Mouse (Mus musculus) frontal cortex, postnatal 10 days (tissue): Measurements from ENCODE around the gene Gm5771.
"Not testable (repeated sequence)": the region's sequence is repeated elsewhere in the genome, so short reads cannot be mapped to it uniquely, and the experiment has no call there.

Source experiments
- DNase-seq, 2 experiments: peaks; one replicate each; pipeline ENCODE4 v3.0.0; 2022; ENCODE audit warnings: low spot score in 2 of 2, mixed read lengths in 1 of 2

The Gm5771 gene

GRCm38 (mm10) chr6:41392056-41392455 is at the start of gene Gm5771:
TSS of gene Gm5771 (plus strand) at chr6:41392356.
- DNase-seq = not testable (repeated sequence)

GRCm38 (mm10) chr6:41353932-41354331 is 38.2 kb upstream of the Gm5771 start, which contains the start of gene Try10:
TSS of gene Try10 (plus strand) at chr6:41354105.
- no peak for DNase-seq

- DNase-seq = not testable (repeated sequence)
Measured at GRCm38 (mm10) chr6:41373772-41374171, 18.4 kb upstream of the Gm5771 start.

GRCm38 (mm10) chr6:41377578-41377977 is 14.6 kb upstream of the Gm5771 start, which contains the start of gene Prss3:
TSS of gene Prss3 (minus strand) at chr6:41377678.
- not testable (repeated sequence) for DNase-seq

GRCm38 (mm10) chr6:41386781-41387180 is 5.4 kb upstream of the Gm5771 start:
- no peak for DNase-seq

- DNase-seq = not testable (repeated sequence)
Measured at GRCm38 (mm10) chr6:41391640-41392039, 516 bp upstream of the Gm5771 start.

GRCm38 (mm10) chr6:41442261-41442660 is 50.1 kb downstream of the Gm5771 start:
- DNase-seq = not testable (repeated sequence)

GRCm38 (mm10) chr6:41446045-41446444 is 53.9 kb downstream of the Gm5771 start, which contains the start of gene Gm10334:
TSS of gene Gm10334 (minus strand) at chr6:41446145.
- not testable (repeated sequence) for DNase-seq
